Mouse (Mus musculus): Measurements from ENCODE around the gene Kcnq4.

Gene Kcnq4

DNA sequence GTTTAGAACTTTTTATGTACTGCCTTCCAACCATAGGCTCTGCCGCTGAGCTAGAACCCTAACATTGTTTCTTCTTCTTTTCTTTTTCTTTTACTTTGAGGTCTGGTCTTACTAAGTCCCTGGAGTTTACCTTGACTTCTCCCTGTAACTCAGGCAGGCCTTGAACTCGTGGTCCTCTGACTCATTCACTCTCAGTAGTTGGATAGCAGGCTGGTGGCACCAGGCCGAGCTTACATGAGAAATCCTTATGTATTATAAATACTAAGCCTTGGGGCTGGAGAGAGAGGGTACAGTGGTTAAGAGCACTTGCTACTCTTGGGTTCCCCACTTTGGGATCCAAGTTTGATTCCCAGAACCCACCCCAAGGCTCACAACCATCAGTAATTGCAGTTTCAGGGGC is 74.8 kb downstream of the Kcnq4 start:
- no peak for DNase-seq (ENCODE audit: inconsistent ontology term)

DNA sequence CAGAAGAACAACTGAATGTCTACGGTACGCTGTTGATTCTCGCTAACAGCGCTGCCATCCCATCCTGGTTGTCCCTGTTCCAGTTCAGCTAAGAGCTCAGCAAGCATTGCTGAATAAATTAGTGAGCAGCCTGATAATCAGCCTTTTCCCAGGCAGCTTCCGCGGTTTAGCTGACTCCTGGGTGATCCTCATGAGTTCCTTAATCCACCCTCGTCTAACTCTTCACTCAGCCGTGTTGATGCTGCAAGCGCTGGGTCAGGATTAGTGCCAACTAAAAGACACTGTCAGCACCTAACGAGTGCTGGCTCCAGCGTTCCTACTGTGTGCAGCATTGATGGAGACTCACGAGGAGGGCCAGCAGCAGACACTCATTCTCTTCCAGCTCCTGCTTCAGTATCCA is 77.4 kb downstream of the Kcnq4 start:
- DNase-seq (ENCODE audit: inconsistent ontology term), result no peak

DNA sequence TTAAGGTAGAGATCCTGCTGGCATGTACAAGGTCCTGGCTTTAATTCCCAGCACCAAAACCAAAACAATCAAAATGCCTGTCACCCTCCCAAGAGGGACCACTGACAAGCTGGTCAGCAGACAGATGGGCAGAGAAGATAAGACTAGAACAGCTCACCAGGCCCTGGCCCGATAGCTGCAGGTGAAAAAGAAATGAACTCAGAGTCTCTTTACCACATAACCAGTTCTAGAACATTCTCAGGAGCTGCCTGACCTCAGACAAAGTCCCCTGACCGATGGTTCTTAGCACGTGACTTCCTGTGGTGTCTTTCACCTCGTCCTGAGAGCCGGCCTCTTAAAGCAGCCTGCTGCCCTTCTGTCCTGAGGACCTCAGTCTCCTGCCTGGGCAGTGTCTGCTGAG is 78.8 kb downstream of the Kcnq4 start:
- no peak for DNase-seq (ENCODE audit: inconsistent ontology term)

DNA sequence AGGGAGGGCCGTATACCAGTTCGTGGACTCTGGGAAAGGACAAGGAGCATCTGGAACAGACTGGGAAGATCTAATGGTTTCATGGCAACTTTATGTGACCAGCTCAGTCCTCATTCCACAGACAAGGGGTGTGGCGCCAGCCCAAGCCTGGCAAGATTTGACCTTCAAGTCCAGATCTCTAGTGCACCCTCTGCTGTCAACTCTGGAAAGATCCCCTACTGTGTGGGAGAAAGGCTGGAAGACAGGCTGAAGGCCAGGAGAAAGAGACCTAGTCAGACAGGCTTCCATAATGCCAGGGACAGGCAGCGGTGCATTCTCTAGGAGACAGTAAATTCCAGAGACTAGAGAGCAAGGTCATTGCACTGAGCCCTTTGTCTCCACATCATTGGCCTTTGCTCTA is 79.9 kb downstream of the Kcnq4 start:
- no peak for DNase-seq (ENCODE audit: inconsistent ontology term)

DNA sequence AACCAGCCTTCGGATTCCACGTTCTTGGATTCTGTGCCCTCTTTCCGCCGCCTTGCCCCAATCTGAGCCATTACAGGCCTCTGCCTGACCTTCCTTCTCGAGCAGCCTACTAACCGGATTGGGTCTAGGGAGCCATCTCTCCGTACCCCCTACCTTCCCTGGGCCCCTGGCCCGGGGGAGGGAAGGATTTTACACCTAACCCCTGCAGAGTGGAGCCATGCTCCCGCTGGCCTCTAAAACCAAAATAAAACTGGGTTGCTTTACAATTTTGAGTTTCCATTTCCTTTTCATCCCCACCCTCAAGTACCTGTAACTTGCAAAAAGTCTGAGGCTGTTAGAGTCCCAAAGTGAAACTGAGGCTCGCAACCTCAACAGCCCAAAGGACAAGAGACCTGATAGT is 80.9 kb downstream of the Kcnq4 start:
- DNase-seq (ENCODE audit: inconsistent ontology term), result no peak

DNA sequence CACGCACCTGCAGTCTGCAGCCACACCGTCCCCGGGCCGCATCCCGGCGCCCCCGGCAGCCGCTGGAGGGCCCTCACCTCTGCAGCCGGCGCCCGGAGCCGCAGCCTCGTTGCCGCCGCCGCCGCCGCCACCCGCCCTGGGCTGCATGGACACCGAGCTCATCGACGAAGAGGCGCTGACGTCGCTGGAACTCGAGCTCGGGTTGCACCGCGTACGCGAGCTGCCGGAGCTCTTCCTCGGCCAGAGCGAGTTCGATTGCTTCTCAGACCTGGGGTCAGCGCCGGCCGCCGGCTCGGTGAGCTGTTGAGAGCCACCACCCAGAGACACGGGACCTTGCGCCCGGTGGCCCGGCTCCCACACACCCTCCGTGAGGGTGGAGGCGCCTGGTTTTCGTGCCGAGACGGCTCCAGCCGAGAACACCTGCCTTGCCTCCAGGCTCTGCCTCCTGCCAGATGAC is 81.3 kb downstream of the Kcnq4 start:
- DNase-seq (ENCODE audit: inconsistent ontology term), result peak; percentile 67

DNA sequence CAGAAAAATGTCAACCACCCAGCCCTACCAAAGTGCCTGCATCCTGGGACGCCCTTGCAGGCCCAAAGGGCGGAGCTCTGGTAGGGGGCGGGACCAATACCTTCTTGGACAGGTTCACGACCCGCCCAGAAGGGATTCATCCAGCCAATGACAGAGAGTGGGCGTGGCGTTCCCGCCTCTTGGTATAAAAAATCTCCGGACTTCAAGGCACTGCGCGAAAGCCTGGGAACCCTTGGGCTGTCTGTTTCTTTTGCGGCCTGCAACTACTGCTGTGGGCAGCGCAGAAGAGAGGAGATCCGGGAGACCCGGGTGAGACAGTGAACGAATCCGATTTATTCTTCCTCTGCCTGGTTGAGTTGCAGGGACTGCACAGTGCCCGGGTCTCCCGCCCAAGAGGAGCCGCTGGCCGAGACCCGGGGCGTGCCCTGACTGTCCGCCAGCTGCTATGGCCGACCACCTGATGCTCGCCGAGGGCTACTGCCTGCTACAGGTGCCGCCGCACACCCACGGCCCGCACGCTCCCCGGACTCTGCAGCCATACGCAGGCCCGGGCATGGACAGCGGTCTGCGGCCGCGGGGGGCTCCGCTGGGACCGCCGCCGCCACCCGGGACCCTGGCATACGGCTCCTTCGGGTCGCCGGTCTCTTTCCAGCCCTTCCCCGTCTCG is 81.9 kb downstream of the Kcnq4 start, which contains the start of gene Cited4:
TSS of gene Cited4 (plus strand) at position 215 of the 667 bp plus-strand sequence.
- DNase-seq (ENCODE audit: inconsistent ontology term), result peak; percentile 95

DNA sequence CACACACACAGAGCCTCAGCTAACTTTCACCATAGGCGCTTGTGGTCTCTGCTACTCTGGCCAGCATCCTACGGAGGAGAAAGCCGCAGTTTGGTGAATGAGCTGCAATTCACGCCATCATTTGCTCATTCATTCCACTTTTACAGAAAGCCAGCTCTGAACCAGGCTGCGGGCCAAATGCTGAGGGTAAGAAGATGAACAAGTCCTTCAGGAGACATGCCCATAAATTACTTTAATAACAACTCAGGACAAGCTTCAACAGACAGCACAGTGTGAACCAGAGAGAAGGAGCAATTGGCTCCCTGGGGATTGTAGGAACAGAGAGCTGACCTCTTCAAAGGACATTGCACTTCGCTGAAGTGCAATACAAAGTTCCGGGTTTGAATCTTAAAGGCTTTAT is 82.6 kb downstream of the Kcnq4 start:
- DNase-seq (ENCODE audit: inconsistent ontology term), result peak; percentile 42

DNA sequence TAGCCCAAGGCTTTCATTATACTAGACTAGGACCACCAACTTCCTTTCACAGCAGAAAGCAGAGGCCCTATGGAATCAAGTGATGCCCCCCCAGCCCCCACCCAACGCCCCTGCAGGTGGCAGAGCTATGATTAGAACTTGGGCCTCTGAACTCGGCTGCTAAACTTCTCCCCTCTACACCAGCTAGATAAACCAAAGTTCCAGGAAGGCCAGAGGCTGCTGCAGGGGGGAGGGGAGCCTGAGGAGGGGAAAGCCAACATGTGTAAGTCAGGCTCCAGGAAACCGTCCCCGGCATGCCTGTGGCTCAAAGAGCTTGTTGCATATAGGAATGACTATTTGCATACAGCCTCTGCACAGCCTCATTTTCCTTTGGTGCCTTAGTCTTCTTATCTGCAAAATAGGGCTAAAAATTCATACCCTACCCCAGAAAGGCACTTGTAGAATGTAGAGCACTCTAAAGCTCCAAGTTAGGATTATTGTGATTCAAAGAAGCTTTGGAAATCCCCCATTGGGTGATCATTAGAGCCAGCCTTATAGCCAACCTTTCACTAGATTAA is 83.2 kb downstream of the Kcnq4 start:
- no peak for DNase-seq (ENCODE audit: inconsistent ontology term)

DNA sequence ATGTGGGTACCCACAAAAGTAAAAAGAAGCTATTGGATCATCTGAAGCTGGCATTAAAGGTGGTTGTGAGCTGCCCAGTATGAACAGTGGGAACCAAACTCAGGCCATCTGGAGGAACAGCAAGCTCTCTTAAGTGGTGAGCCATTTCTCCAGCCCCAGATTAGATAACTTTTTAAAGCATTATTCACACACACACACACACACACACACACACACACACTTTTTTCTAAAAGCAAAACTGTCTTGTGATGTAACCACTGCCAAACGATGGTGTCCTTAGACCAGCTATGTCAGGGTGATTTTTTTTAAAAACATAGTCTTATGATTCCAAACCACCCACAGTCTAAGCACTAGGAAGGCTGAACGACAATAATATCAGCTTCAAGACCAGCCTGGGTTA is 83.8 kb downstream of the Kcnq4 start:
- no peak for DNase-seq (ENCODE audit: inconsistent ontology term)

DNA sequence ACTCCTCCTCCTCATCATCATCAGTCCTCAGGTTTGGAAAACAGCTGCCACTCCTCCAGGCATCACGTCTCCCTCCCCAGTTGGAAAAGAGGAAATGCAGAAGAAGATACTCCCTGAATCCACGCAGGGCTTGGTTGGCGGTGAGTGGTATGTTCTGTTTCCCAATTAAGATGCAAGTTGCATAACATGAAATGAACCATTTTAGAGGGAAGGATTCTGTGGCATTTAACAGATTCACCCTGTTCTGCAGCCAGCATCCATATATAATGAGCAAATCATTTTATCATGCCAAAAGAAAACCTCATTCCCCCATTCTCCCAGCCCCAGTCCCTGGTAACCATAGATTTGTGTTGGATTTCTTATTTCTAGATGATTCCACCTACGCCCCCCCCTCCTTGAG is 87.9 kb downstream of the Kcnq4 start:
- DNase-seq (ENCODE audit: inconsistent ontology term), result no peak

DNA sequence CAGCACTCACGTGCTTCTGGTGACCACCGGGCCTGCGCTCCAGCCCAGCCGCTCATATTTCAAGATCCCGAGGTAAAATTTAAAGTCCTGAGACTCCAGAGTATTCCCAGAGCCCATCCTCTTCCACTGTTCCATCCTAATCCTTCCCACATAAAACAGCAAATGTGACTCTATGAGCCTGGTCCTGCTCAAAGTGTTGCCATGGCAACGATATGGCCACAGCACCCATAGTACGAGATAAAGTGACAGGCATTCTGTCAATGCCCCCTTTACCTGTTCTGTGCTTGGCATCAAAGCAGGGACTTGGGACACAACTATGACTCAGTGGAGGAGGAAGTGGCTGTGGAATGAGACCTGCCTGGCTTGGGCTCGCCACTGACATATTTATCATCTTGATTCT is 92.5 kb downstream of the Kcnq4 start:
- DNase-seq (ENCODE audit: inconsistent ontology term), result no peak

DNA sequence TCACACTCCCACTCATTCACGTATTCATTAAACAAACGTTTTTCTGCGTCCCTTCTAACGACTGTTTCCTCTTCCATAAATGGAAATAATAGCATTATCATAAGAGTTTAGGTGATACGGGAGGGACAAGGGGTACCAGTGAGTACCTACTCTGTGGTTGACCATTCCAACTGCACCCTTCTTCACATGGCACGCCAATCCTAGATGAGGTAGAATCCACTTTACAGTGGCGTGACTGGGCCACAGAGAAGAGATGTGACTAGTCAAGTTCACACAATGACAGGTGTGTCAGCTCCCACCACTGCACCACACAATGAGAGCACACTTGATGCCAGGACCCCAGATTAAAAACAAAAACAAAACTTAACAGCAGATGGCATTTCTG is 98.2 kb downstream of the Kcnq4 start:
- DNase-seq (ENCODE audit: inconsistent ontology term), result no peak

DNA sequence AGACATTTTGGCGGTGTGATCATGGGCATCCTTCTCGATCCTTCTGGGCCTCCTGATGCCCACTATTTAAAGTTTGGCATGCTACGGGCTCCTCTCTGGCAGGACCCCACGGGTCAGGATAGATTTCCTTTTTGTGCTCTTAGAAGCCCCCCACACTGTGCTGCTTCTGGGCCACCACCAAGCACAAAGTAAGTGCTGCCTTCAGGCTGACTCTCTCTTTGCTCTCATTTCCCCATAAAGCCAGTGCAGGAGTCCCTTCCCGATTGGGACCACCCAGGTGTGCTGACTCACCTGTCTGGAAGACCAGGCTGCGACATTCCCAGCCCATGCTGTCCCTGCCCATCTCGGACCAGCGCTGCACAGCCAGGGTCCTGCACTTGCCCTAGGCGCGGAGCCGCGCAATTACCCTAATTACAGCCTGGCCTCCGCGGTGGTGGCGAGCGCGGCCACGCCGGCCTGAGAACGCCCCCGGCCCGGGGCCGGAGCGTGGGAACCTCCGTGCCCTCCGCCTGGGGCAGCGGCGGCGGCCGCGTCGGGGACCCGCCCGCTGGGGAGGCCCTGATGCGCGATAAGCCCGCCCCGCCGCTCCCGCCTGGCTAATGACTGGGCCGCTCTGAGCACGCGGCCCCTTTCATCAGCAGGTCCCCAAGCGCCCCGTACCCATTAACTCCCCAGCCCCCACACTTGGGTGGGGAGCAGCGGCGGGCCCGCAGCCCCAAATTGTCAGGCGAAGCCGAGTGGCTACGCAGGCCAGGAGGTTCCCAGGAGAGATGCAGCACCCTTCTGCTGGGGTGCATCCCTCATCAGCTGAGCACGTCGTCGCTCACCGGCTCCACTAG is 98.8 kb downstream of the Kcnq4 start:
- DNase-seq (ENCODE audit: inconsistent ontology term), result peak; percentile 68

All from Muller cell, postnatal 12 days (primary cell).